Mouse (Mus musculus): Measurements from ENCODE around the gene Bend3. TPM values are rescaled to one million over a fixed set of nuclear protein-coding genes. Genes with fewer than 3 reads are reported as not detected.
"Not testable (repeated sequence)": the region's sequence is repeated elsewhere in the genome, so short reads cannot be mapped to it uniquely, and the experiment has no call there.

The Bend3 gene
- polyA plus RNA-seq, 1 experiment, result 0.16 TPM

- Histone ChIP-seq H3K9me3 (ENCODE audit: control insufficient read depth, low read length) (no peaks in the 10 kb centered on the region; the same call in 1 of the 2 replicates), H3K36me3 (ENCODE audit: control insufficient read depth) (peaks cover 35% of the 10 kb centered on the region), H3K27me3 (ENCODE audit: control insufficient read depth) (no peaks in the 10 kb centered on the region), H3K4me1 (ENCODE audit: control insufficient read depth) (no peaks in the 10 kb centered on the region), H3K4me3 (replicated peaks) (no peak overlapping the region)
- no peak for TF ChIP-seq TAL1 (IDR thresholded peaks at IDR 0.05; ENCODE audit: low read length)
- TF ChIP-seq GATA1 (IDR thresholded peaks at IDR 0.05; ENCODE audit: low read length), result no peak
Measured at GRCm38 (mm10) chr10:43509228-43509627, 30.6 kb downstream of the Bend3 start.

- TF ChIP-seq GATA1 (IDR thresholded peaks at IDR 0.05; ENCODE audit: low read length) (no peak), TAL1 (IDR thresholded peaks at IDR 0.05; ENCODE audit: low read length) (no peak)
- peaks cover 32% of the 10 kb centered on the region for H3K36me3 ChIP-seq (ENCODE audit: control insufficient read depth)
- no peak overlapping the region for H3K4me3 ChIP-seq (replicated peaks)
- no peaks in the 10 kb centered on the region for H3K27me3 ChIP-seq (ENCODE audit: control insufficient read depth)
- H3K9me3 ChIP-seq (ENCODE audit: control insufficient read depth, low read length), result no peaks in the 10 kb centered on the region; the same call in 1 of the 2 replicates
- H3K4me1 ChIP-seq (ENCODE audit: control insufficient read depth), result no peaks in the 10 kb centered on the region
Measured at GRCm38 (mm10) chr10:43512976-43513375, 34.3 kb downstream of the Bend3 start.

- no peaks in the 10 kb centered on the region for H3K4me1 ChIP-seq (ENCODE audit: control insufficient read depth)
- no peak overlapping the region for H3K4me3 ChIP-seq (replicated peaks)
- no peak for TF ChIP-seq TAL1 (IDR thresholded peaks at IDR 0.05; ENCODE audit: low read length)
- no peak for TF ChIP-seq GATA1 (IDR thresholded peaks at IDR 0.05; ENCODE audit: low read length)
- H3K36me3 ChIP-seq (ENCODE audit: control insufficient read depth), result peaks cover 5% of the 10 kb centered on the region
- no peaks in the 10 kb centered on the region for H3K27me3 ChIP-seq (ENCODE audit: control insufficient read depth)
- H3K9me3 ChIP-seq (ENCODE audit: control insufficient read depth, low read length), result no peaks in the 10 kb centered on the region
Measured at GRCm38 (mm10) chr10:43516992-43517660, 38.5 kb downstream of the Bend3 start.

- Histone ChIP-seq H3K36me3 (ENCODE audit: control insufficient read depth) (peaks cover 3% of the 10 kb centered on the region), H3K27me3 (ENCODE audit: control insufficient read depth) (no peaks in the 10 kb centered on the region), H3K4me1 (ENCODE audit: control insufficient read depth) (no peaks in the 10 kb centered on the region), H3K4me3 (replicated peaks) (no peak overlapping the region), H3K9me3 (ENCODE audit: control insufficient read depth, low read length) (no peaks in the 10 kb centered on the region)
- no peak for TF ChIP-seq TAL1 (IDR thresholded peaks at IDR 0.05; ENCODE audit: low read length)
- no peak for TF ChIP-seq GATA1 (IDR thresholded peaks at IDR 0.05; ENCODE audit: low read length)
Measured at GRCm38 (mm10) chr10:43517836-43518235, 39.2 kb downstream of the Bend3 start.

- H3K9me3 ChIP-seq (ENCODE audit: control insufficient read depth, low read length), result no peaks in the 10 kb centered on the region
- no peaks in the 10 kb centered on the region for H3K27me3 ChIP-seq (ENCODE audit: control insufficient read depth)
- no peak overlapping the region for H3K4me3 ChIP-seq (replicated peaks)
- TF ChIP-seq GATA1 (IDR thresholded peaks at IDR 0.05; ENCODE audit: low read length) (no peak), TAL1 (IDR thresholded peaks at IDR 0.05; ENCODE audit: low read length) (no peak)
- H3K4me1 ChIP-seq (ENCODE audit: control insufficient read depth), result no peaks in the 10 kb centered on the region
- H3K36me3 ChIP-seq (ENCODE audit: control insufficient read depth), result no peaks in the 10 kb centered on the region; the same call in 1 of the 2 replicates
Measured at GRCm38 (mm10) chr10:43518368-43518767, 39.7 kb downstream of the Bend3 start.

- H3K36me3 ChIP-seq (ENCODE audit: control insufficient read depth), result peaks cover 4% of the 10 kb centered on the region; the same call in 1 of the 2 replicates
- no peaks in the 10 kb centered on the region for H3K4me1 ChIP-seq (ENCODE audit: control insufficient read depth)
- H3K9me3 ChIP-seq (ENCODE audit: control insufficient read depth, low read length), result no peaks in the 10 kb centered on the region
- TF ChIP-seq TAL1 (IDR thresholded peaks at IDR 0.05; ENCODE audit: low read length), result no peak
- TF ChIP-seq GATA1 (IDR thresholded peaks at IDR 0.05; ENCODE audit: low read length), result no peak
- H3K27me3 ChIP-seq (ENCODE audit: control insufficient read depth), result no peaks in the 10 kb centered on the region
- H3K4me3 ChIP-seq (replicated peaks), result no peak overlapping the region
Measured at GRCm38 (mm10) chr10:43519977-43520376, 41.3 kb downstream of the Bend3 start.

GRCm38 (mm10) chr10:43523931-43524330 is 45.3 kb downstream of the Bend3 start, which contains the start of gene Gm9803:
Gene Gm9803 (plus strand): TSS chr10:43524084.
- H3K4me3 ChIP-seq (replicated peaks); H3K9me3 ChIP-seq (ENCODE audit: control insufficient read depth, low read length); H3K4me1 ChIP-seq (ENCODE audit: control insufficient read depth); H3K27me3 ChIP-seq (ENCODE audit: control insufficient read depth): not testable (repeated sequence)
- peaks cover 35% of the 10 kb centered on the region for H3K36me3 ChIP-seq (ENCODE audit: control insufficient read depth)

GRCm38 (mm10) chr10:43527283-43528269 is 48.9 kb downstream of the Bend3 start:
- H3K4me1 ChIP-seq (ENCODE audit: control insufficient read depth), result no peaks in the 10 kb centered on the region
- peaks cover 67% of the 10 kb centered on the region for H3K36me3 ChIP-seq (ENCODE audit: control insufficient read depth)
- no peaks in the 10 kb centered on the region for H3K27me3 ChIP-seq (ENCODE audit: control insufficient read depth)
- TF ChIP-seq TAL1 (IDR thresholded peaks at IDR 0.05; ENCODE audit: low read length), result no peak
- no peak for TF ChIP-seq GATA1 (IDR thresholded peaks at IDR 0.05; ENCODE audit: low read length)
- no peaks in the 10 kb centered on the region for H3K9me3 ChIP-seq (ENCODE audit: control insufficient read depth, low read length)
- H3K4me3 ChIP-seq (replicated peaks), result no peak overlapping the region

GRCm38 (mm10) chr10:43534382-43534781 is 55.8 kb downstream of the Bend3 start:
- Histone ChIP-seq H3K4me1 (ENCODE audit: control insufficient read depth) (peaks cover 8% of the 10 kb centered on the region), H3K27me3 (ENCODE audit: control insufficient read depth) (no peaks in the 10 kb centered on the region), H3K36me3 (ENCODE audit: control insufficient read depth) (peaks cover 57% of the 10 kb centered on the region), H3K9me3 (ENCODE audit: control insufficient read depth, low read length) (no peaks in the 10 kb centered on the region), H3K4me3 (replicated peaks) (no peak overlapping the region)
- TF ChIP-seq GATA1 (IDR thresholded peaks at IDR 0.05; ENCODE audit: low read length) (no peak), TAL1 (IDR thresholded peaks at IDR 0.05; ENCODE audit: low read length) (no peak)

All from erythroblast, embryonic 14.5 days (primary cell).